Mouse (Mus musculus): ENCODE results near the gene Sult2b1. TPM values are rescaled to one million over a fixed set of nuclear protein-coding genes. Genes with fewer than 3 reads are reported as not detected.

Gene Sult2b1
- total RNA-seq, 1 experiment from 2014 or later, result 0.37 TPM

DNA sequence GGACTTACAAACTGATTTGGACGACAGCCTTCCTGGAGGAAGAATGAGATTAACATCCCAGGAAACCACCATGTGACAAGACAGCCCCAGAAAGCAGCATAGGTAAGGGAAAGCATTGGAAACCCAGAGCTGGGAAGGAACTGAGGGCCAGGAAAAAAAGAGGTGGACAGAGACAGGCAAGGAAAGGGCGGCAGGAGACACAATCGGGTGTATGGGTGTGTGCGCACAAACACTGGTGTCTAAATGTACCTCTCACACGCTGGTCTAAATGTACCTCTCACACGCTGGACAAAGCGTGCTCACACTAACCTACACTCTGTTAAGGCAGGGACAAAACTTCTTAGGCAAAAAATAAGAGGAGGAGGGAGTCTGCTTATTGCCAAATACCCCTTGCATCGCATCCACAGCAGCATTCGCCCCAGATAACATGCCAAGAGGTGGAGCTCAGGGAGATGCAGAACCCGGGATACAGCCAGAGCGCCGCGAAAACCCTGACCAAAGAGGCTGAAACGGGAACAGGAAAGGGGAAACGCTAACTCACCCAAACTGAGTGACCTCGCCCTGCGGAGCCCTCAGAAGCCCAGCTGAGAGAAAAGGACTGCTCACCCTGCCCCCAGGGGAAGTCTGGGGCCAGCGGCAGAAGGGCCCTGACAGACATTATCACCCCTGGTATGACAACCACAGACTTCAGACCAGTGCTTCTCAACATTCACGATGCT lies 68.6 kb downstream of the Sult2b1 start:
- peak; percentile 8 for ATAC-seq (replicated peaks; ENCODE audit: low read depth, poor library complexity, severe bottlenecking)

DNA sequence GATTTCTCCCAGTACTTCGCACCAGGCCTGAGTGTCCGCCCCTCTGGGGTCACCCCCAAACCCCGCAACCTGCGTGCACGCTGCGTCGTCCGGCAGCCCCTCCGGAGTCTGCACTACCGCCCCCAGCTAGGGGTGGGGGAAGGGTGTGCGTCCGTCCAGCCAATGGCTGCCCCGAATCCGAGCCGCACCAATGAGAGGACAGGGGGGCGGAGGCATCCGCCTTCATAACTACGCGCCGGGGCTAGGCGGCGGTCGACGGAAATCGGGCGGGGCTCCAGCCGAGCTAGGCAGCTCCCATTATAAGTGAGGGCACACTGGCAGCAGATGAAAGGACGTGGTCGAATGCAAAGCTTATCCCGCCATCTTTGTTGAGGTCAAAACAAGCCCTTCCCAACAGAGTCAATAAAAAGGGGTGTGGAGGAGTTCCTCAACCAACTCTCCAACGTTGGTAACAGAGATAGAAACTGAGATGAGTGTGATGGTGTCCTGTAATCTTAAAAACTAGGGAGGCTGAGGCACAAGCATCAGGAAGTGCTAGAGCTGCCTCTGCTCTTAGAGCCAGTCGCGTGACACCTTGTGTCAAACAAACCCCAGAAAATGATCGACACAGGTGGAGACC lies 69.3 kb downstream of the Sult2b1 start, which contains the start of gene Rpl18:
TSS of gene Rpl18 (plus strand) at position 368 of the 619 bp plus-strand sequence.
- ATAC-seq (replicated peaks; ENCODE audit: low read depth, poor library complexity, severe bottlenecking), result peak; percentile 74

GRCm38 (mm10) chr7:45714630-45715089 lies 69.8 kb downstream of the Sult2b1 start:
- ATAC-seq (replicated peaks; ENCODE audit: low read depth, poor library complexity, severe bottlenecking), result peak; percentile 0; the same call in 1 of the 2 replicates

DNA sequence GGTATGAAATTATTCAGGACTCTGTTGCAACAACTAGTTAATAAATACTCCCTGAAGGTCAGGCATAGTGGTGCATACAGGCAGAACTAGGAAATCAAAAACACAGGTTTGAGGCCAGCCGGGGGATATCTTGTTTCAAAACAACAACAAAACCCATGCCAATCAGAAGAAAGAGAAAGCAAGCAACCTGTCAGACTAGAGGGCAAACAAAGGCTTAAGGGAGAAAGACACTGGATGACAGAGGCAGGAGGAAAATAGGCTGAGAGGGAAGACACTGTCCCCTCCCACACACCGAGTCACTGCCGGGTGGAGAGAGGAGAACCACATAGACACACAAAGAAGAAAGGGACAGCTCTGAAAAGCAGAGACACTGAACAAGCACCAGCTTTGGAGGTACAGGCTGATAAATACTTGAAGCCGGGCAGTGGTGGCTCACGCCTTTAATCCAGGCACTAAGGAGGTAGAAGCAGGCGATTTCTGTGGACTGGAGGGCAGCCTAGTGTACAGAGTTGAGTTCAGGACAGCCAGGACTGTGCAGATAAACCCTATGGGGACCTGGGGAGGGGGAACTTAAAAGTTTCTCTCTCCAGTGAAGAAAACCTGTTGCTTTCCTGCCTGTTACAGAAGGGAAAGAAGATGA lies 70.5 kb downstream of the Sult2b1 start:
- ATAC-seq (replicated peaks; ENCODE audit: low read depth, poor library complexity, severe bottlenecking), result no peak

DNA sequence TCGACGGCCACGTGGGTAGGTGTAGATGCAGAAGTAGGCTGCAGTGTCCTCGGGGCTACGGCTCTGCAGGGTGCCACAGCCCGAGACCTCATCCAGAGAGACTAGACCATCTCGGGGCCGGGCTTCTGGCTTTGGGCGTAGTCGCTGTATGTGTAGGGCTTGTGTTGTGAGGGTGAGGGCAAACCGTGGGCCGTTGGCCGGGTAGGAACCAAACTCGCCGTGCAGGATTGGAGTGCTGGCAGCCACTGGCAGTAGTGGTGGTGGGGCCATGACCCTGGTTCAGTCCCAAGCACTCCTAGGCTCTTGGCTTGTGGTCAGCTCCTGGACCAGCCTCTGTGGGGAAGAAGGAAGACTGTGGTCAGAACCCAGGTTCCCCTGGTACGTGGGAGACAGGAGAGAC lies 71.1 kb downstream of the Sult2b1 start:
- no peak for ATAC-seq (replicated peaks; ENCODE audit: low read depth, poor library complexity, severe bottlenecking)

DNA sequence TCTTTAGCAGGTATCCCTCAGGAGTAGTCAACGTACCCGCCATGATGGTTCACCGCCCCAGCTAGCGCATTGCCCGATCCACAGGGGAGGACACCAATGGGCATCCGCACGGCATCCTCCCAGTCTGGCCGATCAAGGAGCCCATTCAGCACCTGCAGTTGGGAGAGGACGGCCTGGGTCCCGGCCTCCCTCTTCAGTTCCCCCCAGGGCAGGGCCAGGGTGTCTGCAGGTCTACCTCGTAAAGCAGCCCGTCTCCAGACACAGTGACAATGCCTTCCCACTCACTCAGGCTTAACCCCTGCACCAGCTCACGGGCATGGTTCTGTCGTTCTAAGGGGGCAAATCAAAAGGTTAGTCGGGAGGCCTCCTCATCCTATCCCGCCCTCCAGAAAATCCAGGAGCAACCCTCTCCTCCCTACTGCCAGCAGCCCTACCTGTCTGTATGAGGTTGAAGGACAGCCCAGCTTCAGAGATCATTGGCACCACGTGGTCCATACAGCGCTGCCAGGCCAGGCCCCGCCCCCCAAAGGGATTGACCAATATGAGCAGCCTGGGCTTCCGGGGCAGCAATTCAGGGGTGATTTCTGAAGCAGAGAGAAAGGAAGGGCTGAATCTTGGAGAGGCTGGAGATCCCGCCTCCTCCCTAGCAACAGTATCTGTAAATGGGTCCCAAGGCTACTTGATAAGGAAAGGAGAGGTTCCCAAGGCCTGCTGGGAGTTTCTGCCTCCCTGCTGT lies 72.3 kb downstream of the Sult2b1 start:
- ATAC-seq (replicated peaks; ENCODE audit: low read depth, poor library complexity, severe bottlenecking), result no peak

GRCm38 (mm10) chr7:45711316-45712021 lies 73.0 kb downstream of the Sult2b1 start:
- no peak for ATAC-seq (replicated peaks; ENCODE audit: low read depth, poor library complexity, severe bottlenecking)

GRCm38 (mm10) chr7:45710477-45711191 lies 73.8 kb downstream of the Sult2b1 start:
- ATAC-seq (replicated peaks; ENCODE audit: low read depth, poor library complexity, severe bottlenecking), result no peak

DNA sequence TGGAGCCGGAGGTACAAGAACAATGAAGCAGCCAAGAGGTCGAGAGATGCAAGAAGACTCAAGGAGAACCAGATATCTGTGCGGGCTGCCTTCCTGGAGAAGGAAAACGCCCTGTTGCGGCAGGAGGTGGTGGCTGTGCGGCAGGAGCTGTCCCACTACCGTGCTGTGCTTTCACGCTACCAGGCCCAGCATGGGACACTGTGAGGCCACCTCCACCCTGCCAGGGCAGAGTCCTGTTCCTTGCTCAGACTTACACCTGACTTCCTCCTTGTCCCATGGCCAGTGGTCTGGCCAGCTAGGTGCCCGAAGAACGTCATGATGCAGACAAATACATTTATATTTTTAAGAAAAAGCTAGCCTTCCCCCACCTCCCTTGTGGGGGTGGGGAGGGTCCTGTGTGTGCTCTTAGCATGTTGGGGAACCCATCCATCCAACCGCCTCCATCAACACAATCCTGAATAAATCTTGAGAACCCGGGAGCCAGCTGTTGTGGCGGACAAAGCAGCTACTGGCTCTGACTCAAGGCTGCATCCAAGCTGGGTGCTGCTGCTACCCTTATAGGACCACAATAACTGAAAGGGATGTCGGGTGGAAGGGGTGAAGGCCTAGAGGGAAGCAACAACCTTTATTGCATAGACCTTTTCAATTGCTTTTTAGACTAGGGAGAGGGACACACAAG lies 74.7 kb downstream of the Sult2b1 start:
- ATAC-seq (replicated peaks; ENCODE audit: low read depth, poor library complexity, severe bottlenecking), result no peak

DNA sequence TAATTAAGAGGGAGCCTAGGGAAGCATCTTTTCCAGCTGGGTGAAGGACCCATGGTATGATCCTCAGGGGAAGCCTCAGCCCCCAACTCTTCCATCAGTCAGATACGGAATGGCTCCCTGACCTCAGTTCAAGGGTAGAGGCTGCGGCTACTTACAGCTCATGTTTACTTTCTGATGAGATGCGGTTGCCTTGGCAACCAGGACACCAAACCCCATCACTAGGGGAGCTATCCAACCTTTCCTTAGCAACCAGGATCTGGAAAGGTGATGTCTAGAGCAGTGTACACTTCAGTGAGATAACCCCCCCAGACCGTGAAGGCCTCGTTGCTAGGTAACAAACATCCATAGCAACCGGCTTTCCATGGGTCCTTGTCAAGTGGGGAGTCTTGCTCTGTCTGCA lies 75.4 kb downstream of the Sult2b1 start:
- ATAC-seq (replicated peaks; ENCODE audit: low read depth, poor library complexity, severe bottlenecking), result no peak

- ATAC-seq (replicated peaks; ENCODE audit: low read depth, poor library complexity, severe bottlenecking), result no peak
Observed at GRCm38 (mm10) chr7:45708221-45708761, 76.2 kb downstream of the Sult2b1 start.

- ATAC-seq (replicated peaks; ENCODE audit: low read depth, poor library complexity, severe bottlenecking), result peak; percentile 42
Observed at GRCm38 (mm10) chr7:45707375-45707967, 77.0 kb downstream of the Sult2b1 start.

GRCm38 (mm10) chr7:45706721-45707241 lies 77.7 kb downstream of the Sult2b1 start:
- ATAC-seq (replicated peaks; ENCODE audit: low read depth, poor library complexity, severe bottlenecking), result no peak; the same call in 1 of the 2 replicates

GRCm38 (mm10) chr7:45705873-45706281 lies 78.6 kb downstream of the Sult2b1 start:
- no peak for ATAC-seq (replicated peaks; ENCODE audit: low read depth, poor library complexity, severe bottlenecking)

- no peak for ATAC-seq (replicated peaks; ENCODE audit: low read depth, poor library complexity, severe bottlenecking)
Observed at GRCm38 (mm10) chr7:45705443-45705864, 79.0 kb downstream of the Sult2b1 start.

GRCm38 (mm10) chr7:45704730-45705442 lies 79.6 kb downstream of the Sult2b1 start, which contains the start of gene Dbp:
Dbp (plus strand) TSS chr7:45705088.
- peak; percentile 75 for ATAC-seq (replicated peaks; ENCODE audit: low read depth, poor library complexity, severe bottlenecking)

DNA sequence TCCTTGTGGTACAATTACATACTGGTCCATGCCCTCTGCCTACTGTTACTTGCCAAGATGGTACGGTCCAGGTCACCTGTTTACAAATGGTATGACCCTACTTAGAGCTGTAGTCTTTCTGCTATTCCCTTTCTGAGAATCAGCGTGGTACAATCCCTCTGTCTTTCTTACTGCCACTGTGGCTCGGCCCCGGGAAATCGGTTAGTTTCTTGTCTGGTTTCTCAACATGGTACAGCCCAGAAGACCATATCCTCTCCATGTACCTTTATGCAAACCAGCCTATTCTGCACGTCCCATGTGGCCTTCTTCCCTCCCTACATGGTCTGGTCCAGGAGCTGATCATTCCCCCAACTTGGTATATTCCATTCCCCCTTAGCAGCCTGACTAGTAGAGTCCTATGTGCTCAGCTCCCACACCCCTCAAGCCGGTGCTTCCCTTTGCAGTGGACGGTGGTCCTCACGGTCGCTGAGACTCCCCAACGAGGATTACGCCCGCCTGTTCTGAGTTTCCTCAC lies 80.4 kb downstream of the Sult2b1 start:
- ATAC-seq (replicated peaks; ENCODE audit: low read depth, poor library complexity, severe bottlenecking), result peak; percentile 23
